Mouse (Mus musculus) Patski (cell line): ENCODE results near the gene Eef1akmt4. TPM values are rescaled to one million over a fixed set of nuclear protein-coding genes. Genes with fewer than 3 reads are reported as not detected.

ENCODE experiments used
- ATAC-seq: fragments of 100-300 bp; one replicate; pipeline ENCODE4 v1.8.0; 2021
- CTCF ChIA-PET: fragments of 350-600 bp; sonication (Branson Sonifier 250); formaldehyde crosslinking; loops from one replicate; lab custom pipeline; 2022; ENCODE audit warnings: inconsistent platforms; lab: Charles Lee
- POLR2A ChIA-PET: fragments of 350-600 bp; sonication (Branson Sonifier 250); formaldehyde crosslinking; loops from one replicate; lab custom pipeline; 2022; ENCODE audit warnings: antibody characterized with exemption, inconsistent platforms; lab: Charles Lee
- DNase-seq: peaks from one replicate; pipeline ENCODE4 v3.0.0-alpha.2; 2011; ENCODE audit warnings: low read depth, low spot score
- H3K27me3 ChIP-seq: fragments of 371-371 bp; one replicate; pipeline ENCODE4 v1.5.1; 2021
- CTCF ChIP-seq: fragments of 100-300 bp; IDR thresholded peaks from one replicate; pipeline ENCODE4 v1.5.1; 2021
- in situ Hi-C: fragments of 300-500 bp; cut with MboI; formaldehyde crosslinking; loops from 3 replicates; pipeline ENCODE4 v1.11.1; 2018; ENCODE audit warnings: low pct_unique_long_range_greater_than_20kb, mixed read lengths
- polyA plus RNA-seq: library from polyadenylated mRNA; unstranded; gene quantifications from one replicate; pipeline ENCODE4 v1.2.3, GENCODE M21; 2021

Eef1akmt4 gene
- polyA plus RNA-seq, 1 experiment from 2014 or later: 8.6 TPM

- in situ Hi-C loops: loop anchor here (5.0 kb wide), 1 partner anchor 33 kb away; no protein-coding TSS in a partner anchor
- CTCF ChIA-PET: no interaction called here
- POLR2A ChIA-PET: interaction anchor here (0.9 kb wide), 1 partner anchor 10 kb away, joined by 4 read pairs; the partner anchor contains the start of genes Eef1akmt4 and Gm49333
- no peak for ATAC-seq
- no peak for TF ChIP-seq CTCF
- DNase-seq: no peak
- H3K27me3 ChIP-seq: peaks cover 7% of the 10 kb centered on the region
Observed at GRCm38 (mm10) chr16:20600511-20600910, 10.9 kb upstream of the Eef1akmt4 start.

GRCm38 (mm10) chr16:20604705-20605104, 6.7 kb upstream of the Eef1akmt4 start:
- no peaks in the 10 kb centered on the region for H3K27me3 ChIP-seq
- ChIA-PET CTCF (no interaction called here), POLR2A (no interaction called here)
- no peak for DNase-seq
- no peak for ATAC-seq
- TF ChIP-seq CTCF: no peak
- in situ Hi-C loops: loop anchor here (5.0 kb wide), 1 partner anchor 37 kb away; no protein-coding TSS in a partner anchor

- in situ Hi-C loops: loop anchor here (5.0 kb wide), 1 partner anchor 63 kb away; the partner anchor contains the start of gene Abcf3
- CTCF ChIA-PET: interaction anchor here (0.9 to 1.2 kb wide), 5 partner anchors 10 to 113 kb away, joined by 3 to 5 read pairs (median 3); partner anchors contain the start of gene Camk2n2
Observed at GRCm38 (mm10) chr16:20610501-20611356, 664 bp upstream of the Eef1akmt4 start.

GRCm38 (mm10) chr16:20619541-20620398, 8.4 kb downstream of the Eef1akmt4 start:
- DNase-seq: no peak
- POLR2A ChIA-PET: interaction anchor here (1.2 to 1.3 kb wide), 2 partner anchors 8 to 72 kb away, joined by 4 to 5 read pairs; partner anchors contain the start of genes Abcf3, Alg3, Eef1akmt4 and Gm49333
- CTCF ChIA-PET: interaction anchor here (1.7 kb wide), 1 partner anchor 9 kb away, joined by 5 read pairs; the partner anchor contains the start of genes Alg3, Eef1akmt4 and Gm49333
- in situ Hi-C loops: no loop called here
- ATAC-seq: peak; percentile 19
- H3K27me3 ChIP-seq: no peaks in the 10 kb centered on the region
- no peak for TF ChIP-seq CTCF

More at GRCm38 (mm10) chr16:20610501-20611356, 664 bp upstream of the Eef1akmt4 start:
- POLR2A ChIA-PET: interaction anchor here (0.7 to 1.5 kb wide), 5 partner anchors 10 to 73 kb away, joined by 3 to 4 read pairs (median 3); partner anchors contain the start of gene Psmd2
- ATAC-seq: peak; percentile 8
- no peak for DNase-seq
- H3K27me3 ChIP-seq: no peaks in the 10 kb centered on the region
- no peak for TF ChIP-seq CTCF

GRCm38 (mm10) chr16:20620399-20620735, 9.0 kb downstream of the Eef1akmt4 start:
- H3K27me3 ChIP-seq: no peaks in the 10 kb centered on the region
- in situ Hi-C loops: no loop called here
- DNase-seq (no peak), ATAC-seq (peak; percentile 0)
- no peak for TF ChIP-seq CTCF
- ChIA-PET CTCF (interaction anchor here (1.7 kb wide), 1 partner anchor 9 kb away, joined by 5 read pairs; the partner anchor contains the start of genes Alg3, Eef1akmt4 and Gm49333), POLR2A (interaction anchor here (1.2 to 1.3 kb wide), 2 partner anchors 9 to 72 kb away, joined by 4 to 5 read pairs; partner anchors contain the start of genes Abcf3, Alg3, Eef1akmt4 and Gm49333)

GRCm38 (mm10) chr16:20620751-20621190, 9.4 kb downstream of the Eef1akmt4 start:
- ChIA-PET CTCF (interaction anchor here (1.7 kb wide), 1 partner anchor 10 kb away, joined by 5 read pairs; the partner anchor contains the start of genes Alg3, Eef1akmt4 and Gm49333), POLR2A (interaction anchor here (1.0 to 1.3 kb wide), 3 partner anchors 8 to 73 kb away, joined by 4 to 5 read pairs (median 5); partner anchors contain the start of genes Abcf3, Alg3, Eef1akmt4 and Gm49333)
- DNase-seq (no peak), ATAC-seq (peak; percentile 10)
- H3K27me3 ChIP-seq: no peaks in the 10 kb centered on the region
- in situ Hi-C loops: no loop called here
- no peak for TF ChIP-seq CTCF

- ATAC-seq: peak; percentile 73
- H3K27me3 ChIP-seq: no peaks in the 10 kb centered on the region
- DNase-seq: no peak
- ChIA-PET POLR2A (interaction anchor here (0.7 to 1.3 kb wide), 3 partner anchors 8 to 123 kb away, joined by 3 to 5 read pairs (median 5); partner anchors contain the start of genes Abcf3 and Eif2b5), CTCF (interaction anchor here (1.7 kb wide), 1 partner anchor 10 kb away, joined by 5 read pairs; the partner anchor contains the start of genes Alg3, Eef1akmt4 and Gm49333)
- no peak for TF ChIP-seq CTCF
- in situ Hi-C loops: no loop called here
Observed at GRCm38 (mm10) chr16:20621191-20621990, 10.0 kb downstream of the Eef1akmt4 start, which contains the start of gene Camk2n2. Gene Camk2n2 (minus strand): TSS chr16:20621287.

- TF ChIP-seq CTCF: no peak
Observed at GRCm38 (mm10) chr16:20621991-20622685, 10.7 kb downstream of the Eef1akmt4 start.

More at GRCm38 (mm10) chr16:20621991-20622685, 10.7 kb downstream of the Eef1akmt4 start:
- ATAC-seq (peak; percentile 25), DNase-seq (no peak)
- POLR2A ChIA-PET: interaction anchor here (1.0 kb wide), 1 partner anchor 9 kb away, joined by 5 read pairs; no protein-coding TSS in a partner anchor
- CTCF ChIA-PET: no interaction called here
- H3K27me3 ChIP-seq: no peaks in the 10 kb centered on the region
- in situ Hi-C loops: no loop called here
